Mouse (Mus musculus): Measurements from ENCODE around the gene Bicral.
"Not testable (repeated sequence)": the region's sequence is repeated elsewhere in the genome, so short reads cannot be mapped to it uniquely, and the experiment has no call there.

Bicral gene

DNA sequence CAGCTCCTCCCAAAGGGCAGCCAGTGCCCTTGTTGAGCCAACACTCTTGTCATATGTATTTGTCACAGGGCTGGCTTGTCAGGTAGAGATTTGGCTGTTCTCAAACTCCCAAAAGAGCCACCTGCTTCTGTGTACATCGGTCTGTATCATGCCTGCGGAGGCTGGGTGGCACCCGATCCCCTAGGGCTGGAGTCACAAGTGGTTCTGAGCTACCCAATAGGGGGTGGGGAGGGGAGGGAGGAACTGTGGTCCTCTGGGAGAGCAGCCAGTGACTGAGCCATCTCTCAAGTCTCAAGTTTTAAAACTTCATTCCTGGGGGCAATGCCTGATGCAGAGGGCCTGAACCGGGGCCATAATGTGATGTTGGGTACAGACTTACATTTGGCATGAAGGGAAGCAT lies 61.5 kb downstream of the Bicral start:
- H3K36me3 ChIP-seq (ENCODE audit: insufficient read depth, low read length): peaks cover 46% of the 10 kb centered on the region
- TF ChIP-seq NANOG (IDR thresholded peaks at IDR 0.05; ENCODE audit: borderline replicate concordance, low read length): no peak
- no peak for TF ChIP-seq POU5F1 (IDR thresholded peaks at IDR 0.05; ENCODE audit: borderline replicate concordance, low read length)
- no peak for TF ChIP-seq CTCF (conservative IDR thresholded peaks at IDR 0.05; ENCODE audit: low read length)
- H3K9me3 ChIP-seq (ENCODE audit: low read length): no peaks in the 10 kb centered on the region
- peak overlapping the region; percentile 18; the same call in 1 of the 2 replicates for H3K4me3 ChIP-seq (replicated peaks; ENCODE audit: low read length)
- no peaks in the 10 kb centered on the region for H3K27me3 ChIP-seq (ENCODE audit: insufficient read depth, low read length)
- peaks cover 93% of the 10 kb centered on the region for H3K4me1 ChIP-seq (replicated peaks; ENCODE audit: low read depth, low read length)

DNA sequence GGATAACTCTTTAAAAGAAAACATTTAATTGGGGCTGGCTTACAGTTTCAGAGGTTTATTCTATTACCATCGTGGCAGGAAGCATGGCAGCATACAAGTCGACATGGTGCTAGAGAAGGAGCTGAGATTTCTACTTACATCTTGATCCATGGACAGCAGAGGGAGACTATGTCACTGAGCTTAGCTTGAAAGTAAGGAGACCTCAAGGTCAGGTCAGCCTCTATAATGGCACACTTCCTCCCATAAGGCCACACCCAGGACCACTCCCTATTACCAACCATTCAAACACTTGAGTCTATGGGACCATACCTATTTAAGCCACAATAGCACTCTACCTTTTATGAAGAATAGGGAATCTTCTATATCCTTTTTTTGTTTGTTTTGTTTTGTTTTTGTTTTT lies 65.3 kb downstream of the Bicral start:
- Histone ChIP-seq H3K36me3 (ENCODE audit: insufficient read depth, low read length) (peaks cover 12% of the 10 kb centered on the region), H3K4me3 (replicated peaks; ENCODE audit: low read length) (peak overlapping the region; percentile 55), H3K4me1 (replicated peaks; ENCODE audit: low read depth, low read length) (peaks cover 96% of the 10 kb centered on the region), H3K9me3 (ENCODE audit: low read length) (no peaks in the 10 kb centered on the region), H3K27me3 (ENCODE audit: insufficient read depth, low read length) (no peaks in the 10 kb centered on the region)
- TF ChIP-seq CTCF (conservative IDR thresholded peaks at IDR 0.05; ENCODE audit: low read length): no peak
- TF ChIP-seq NANOG (IDR thresholded peaks at IDR 0.05; ENCODE audit: borderline replicate concordance, low read length): 0 out of 2 replicates have a peak, but pooled peaks have one; percentile 23

DNA sequence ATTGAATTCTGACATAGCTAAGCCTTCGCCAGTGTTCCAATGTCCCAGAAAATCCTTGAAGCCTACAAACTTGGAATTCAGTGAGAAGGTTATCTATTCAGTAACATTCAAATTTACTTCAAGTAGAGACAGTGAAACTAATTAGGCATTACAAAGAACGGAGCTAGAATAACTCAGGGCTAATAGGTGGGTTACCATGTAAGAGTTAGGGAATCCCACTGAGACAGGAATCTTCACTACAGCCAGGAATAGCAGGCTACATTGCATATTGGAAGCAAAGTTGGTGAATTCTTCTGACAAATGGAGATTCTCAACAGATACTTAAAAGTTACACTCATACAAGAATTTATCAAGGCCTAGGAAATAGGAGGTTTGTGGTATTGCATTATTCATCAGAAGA lies 70.3 kb downstream of the Bicral start:
- peak; percentile 53; the same call in 1 of the 2 replicates for TF ChIP-seq NANOG (IDR thresholded peaks at IDR 0.05; ENCODE audit: borderline replicate concordance, low read length)
- H3K4me3 ChIP-seq (replicated peaks; ENCODE audit: low read length); H3K9me3 ChIP-seq (ENCODE audit: low read length); H3K36me3 ChIP-seq (ENCODE audit: insufficient read depth, low read length); H3K27me3 ChIP-seq (ENCODE audit: insufficient read depth, low read length): not testable (repeated sequence)
- peaks cover 68% of the 10 kb centered on the region for H3K4me1 ChIP-seq (replicated peaks; ENCODE audit: low read depth, low read length)

DNA sequence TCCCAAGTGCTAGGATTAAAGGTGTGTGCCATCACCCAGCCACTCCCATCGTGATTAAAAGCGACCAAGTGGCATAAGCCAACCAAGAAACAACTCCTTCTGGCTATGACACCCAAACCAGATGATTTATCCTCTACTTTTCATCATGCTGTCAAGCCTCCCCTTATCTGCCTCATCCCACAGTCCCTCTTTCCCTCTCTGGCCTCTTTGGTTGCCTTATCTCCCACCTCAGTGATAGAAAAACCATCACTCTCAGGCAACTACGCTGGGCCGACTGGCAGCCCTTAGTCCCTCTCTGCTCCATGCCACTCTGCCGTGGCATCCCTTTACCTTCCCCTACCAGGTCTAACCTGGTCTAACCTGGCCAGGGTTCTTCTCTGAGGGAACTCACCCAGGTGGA lies 71.3 kb downstream of the Bicral start:
- H3K9me3 ChIP-seq (ENCODE audit: low read length): peaks cover 4% of the 10 kb centered on the region; the same call in 1 of the 2 replicates
- no peak overlapping the region for H3K4me3 ChIP-seq (replicated peaks; ENCODE audit: low read length)
- no peaks in the 10 kb centered on the region for H3K27me3 ChIP-seq (ENCODE audit: insufficient read depth, low read length)
- H3K4me1 ChIP-seq (replicated peaks; ENCODE audit: low read depth, low read length): peaks cover 58% of the 10 kb centered on the region
- H3K36me3 ChIP-seq (ENCODE audit: insufficient read depth, low read length): no peaks in the 10 kb centered on the region
- TF ChIP-seq POU5F1 (IDR thresholded peaks at IDR 0.05; ENCODE audit: borderline replicate concordance, low read length): no peak
- TF ChIP-seq CTCF (conservative IDR thresholded peaks at IDR 0.05; ENCODE audit: low read length): no peak
- TF ChIP-seq NANOG (IDR thresholded peaks at IDR 0.05; ENCODE audit: borderline replicate concordance, low read length): no peak

DNA sequence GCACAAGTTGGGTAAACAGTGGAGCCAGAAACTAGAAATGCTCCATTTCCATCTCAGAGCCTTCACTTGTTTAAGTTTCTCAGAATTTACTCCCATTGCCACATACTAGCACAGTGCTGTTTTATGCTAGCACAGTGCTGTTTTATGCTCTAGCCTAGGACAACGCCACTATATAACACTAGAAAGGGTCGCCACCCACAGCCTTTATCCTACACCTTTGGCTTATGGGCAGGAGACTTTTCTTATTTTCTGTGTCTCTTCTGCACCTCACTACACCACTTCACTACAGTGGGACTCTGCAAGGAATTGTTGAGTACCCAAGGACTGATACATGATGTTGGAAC lies 75.1 kb downstream of the Bicral start:
- peak overlapping the region; percentile 93 for H3K4me3 ChIP-seq (replicated peaks; ENCODE audit: low read length)
- H3K4me1 ChIP-seq (replicated peaks; ENCODE audit: low read depth, low read length): peaks cover 52% of the 10 kb centered on the region
- peaks cover 35% of the 10 kb centered on the region for H3K36me3 ChIP-seq (ENCODE audit: insufficient read depth, low read length)
- TF ChIP-seq CTCF (conservative IDR thresholded peaks at IDR 0.05; ENCODE audit: low read length) (no peak), NANOG (IDR thresholded peaks at IDR 0.05; ENCODE audit: borderline replicate concordance, low read length) (no peak), POU5F1 (IDR thresholded peaks at IDR 0.05; ENCODE audit: borderline replicate concordance, low read length) (no peak)
- peaks cover 4% of the 10 kb centered on the region; the same call in 1 of the 2 replicates for H3K9me3 ChIP-seq (ENCODE audit: low read length)
- H3K27me3 ChIP-seq (ENCODE audit: insufficient read depth, low read length): no peaks in the 10 kb centered on the region

DNA sequence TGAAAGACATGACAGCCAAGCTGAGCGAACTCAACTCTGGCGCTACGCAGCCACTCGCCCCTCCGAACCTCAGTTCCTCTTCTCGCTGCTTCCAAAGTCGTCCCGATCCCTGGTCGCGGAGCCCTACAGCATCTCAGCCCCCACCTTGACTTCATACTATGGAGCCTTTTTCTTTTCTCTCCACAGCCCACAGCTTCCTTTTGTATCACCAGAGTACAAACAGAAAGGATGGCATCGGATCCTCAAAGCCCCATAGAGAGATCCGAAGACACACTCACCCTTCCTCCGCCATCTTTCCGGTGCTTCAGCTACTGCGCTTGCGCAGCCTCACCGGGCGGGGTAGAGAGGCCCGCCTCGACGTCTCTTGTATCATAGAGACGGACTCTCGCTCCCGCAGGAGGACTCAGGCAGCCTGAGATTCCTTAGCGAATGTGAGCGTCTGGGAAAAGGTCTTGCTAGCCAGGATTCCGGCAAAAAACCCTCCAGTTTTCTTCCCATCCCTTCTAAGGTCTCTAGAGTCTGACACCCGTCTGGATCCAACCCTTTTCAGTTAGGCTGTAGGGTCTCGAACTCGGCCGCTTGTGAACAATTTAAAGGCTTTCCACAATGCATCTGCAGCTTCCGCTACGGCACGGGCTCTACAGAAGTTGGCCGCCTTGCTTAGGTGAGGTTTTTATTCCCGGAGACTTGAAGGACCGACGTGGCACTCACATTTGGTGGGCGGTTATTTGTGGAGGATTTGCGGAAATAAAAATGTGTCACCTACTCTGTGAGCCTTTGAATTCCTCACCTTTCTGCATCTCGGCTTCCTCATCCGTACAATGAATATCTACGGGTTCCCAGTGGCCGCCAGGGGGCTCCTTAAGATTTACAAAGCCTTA lies 75.7 kb downstream of the Bicral start, which contains the start of gene Rpl7l1:
Gene Rpl7l1, minus strand, starts transcription at position 332 of the 881 bp plus-strand sequence.
- H3K9me3 ChIP-seq (ENCODE audit: low read length): peaks cover 4% of the 10 kb centered on the region; the same call in 1 of the 2 replicates
- peaks cover 41% of the 10 kb centered on the region for H3K36me3 ChIP-seq (ENCODE audit: insufficient read depth, low read length)
- TF ChIP-seq POU5F1 (IDR thresholded peaks at IDR 0.05; ENCODE audit: borderline replicate concordance, low read length) (no peak), CTCF (conservative IDR thresholded peaks at IDR 0.05; ENCODE audit: low read length) (peak; percentile 75)

DNA sequence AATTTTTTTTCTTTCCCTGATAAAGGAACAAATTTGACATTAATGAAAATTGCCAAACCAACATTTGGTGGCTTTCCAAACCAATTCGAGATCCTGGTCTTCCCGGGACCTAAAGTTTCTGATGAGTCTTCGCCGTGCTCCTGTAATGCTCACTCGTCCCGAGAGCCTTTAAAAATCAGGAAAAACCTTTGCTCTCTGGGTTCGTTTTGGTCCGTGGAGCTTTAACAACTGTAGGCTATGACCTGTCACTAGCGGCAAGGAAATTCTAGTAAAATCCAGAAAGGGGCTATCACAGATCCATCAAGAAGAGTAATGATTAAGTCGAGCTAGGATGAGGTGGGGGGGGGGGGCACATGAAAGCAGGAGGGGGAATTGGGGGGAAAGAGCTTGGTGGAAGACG lies 76.4 kb downstream of the Bicral start:
- peaks cover 48% of the 10 kb centered on the region for H3K36me3 ChIP-seq (ENCODE audit: insufficient read depth, low read length)
- peaks cover 4% of the 10 kb centered on the region; the same call in 1 of the 2 replicates for H3K9me3 ChIP-seq (ENCODE audit: low read length)
- H3K4me1 ChIP-seq (replicated peaks; ENCODE audit: low read depth, low read length): peaks cover 51% of the 10 kb centered on the region
- no peaks in the 10 kb centered on the region for H3K27me3 ChIP-seq (ENCODE audit: insufficient read depth, low read length)
- TF ChIP-seq CTCF (conservative IDR thresholded peaks at IDR 0.05; ENCODE audit: low read length) (no peak), NANOG (IDR thresholded peaks at IDR 0.05; ENCODE audit: borderline replicate concordance, low read length) (no peak), POU5F1 (IDR thresholded peaks at IDR 0.05; ENCODE audit: borderline replicate concordance, low read length) (no peak)
- H3K4me3 ChIP-seq (replicated peaks; ENCODE audit: low read length): peak overlapping the region; percentile 93

More for the DNA sequence above, 75.7 kb downstream of the Bicral start, which contains the start of gene Rpl7l1:
- Histone ChIP-seq H3K27me3 (ENCODE audit: insufficient read depth, low read length) (no peaks in the 10 kb centered on the region), H3K4me1 (replicated peaks; ENCODE audit: low read depth, low read length) (peaks cover 52% of the 10 kb centered on the region), H3K4me3 (replicated peaks; ENCODE audit: low read length) (peak within 1 kb of the TSS; percentile 93)

DNA sequence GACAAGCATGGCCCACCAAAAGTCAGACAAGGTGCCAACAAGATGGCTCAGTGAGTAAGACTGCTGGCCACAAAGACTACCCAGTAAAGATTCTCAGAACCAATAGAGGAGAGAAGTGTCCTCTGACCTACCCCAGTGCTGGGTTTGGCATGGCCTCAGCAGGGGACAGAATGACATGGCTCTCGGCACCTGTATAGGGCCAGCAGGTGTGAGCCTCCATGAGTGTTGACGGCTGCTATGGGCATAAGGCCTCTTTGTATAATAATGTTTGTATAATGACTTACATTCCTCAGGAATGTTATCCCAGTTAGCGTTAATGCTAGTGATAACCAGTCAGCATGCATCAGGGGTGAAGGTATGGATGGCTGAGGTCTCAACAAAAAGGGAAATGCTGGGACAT lies 82.2 kb downstream of the Bicral start:
- Histone ChIP-seq H3K9me3 (ENCODE audit: low read length) (no peaks in the 10 kb centered on the region), H3K27me3 (ENCODE audit: insufficient read depth, low read length) (no peaks in the 10 kb centered on the region), H3K36me3 (ENCODE audit: insufficient read depth, low read length) (peaks cover 72% of the 10 kb centered on the region), H3K4me3 (replicated peaks; ENCODE audit: low read length) (no peak overlapping the region), H3K4me1 (replicated peaks; ENCODE audit: low read depth, low read length) (peaks cover 77% of the 10 kb centered on the region)
- TF ChIP-seq POU5F1 (IDR thresholded peaks at IDR 0.05; ENCODE audit: borderline replicate concordance, low read length) (no peak), CTCF (conservative IDR thresholded peaks at IDR 0.05; ENCODE audit: low read length) (no peak), NANOG (IDR thresholded peaks at IDR 0.05; ENCODE audit: borderline replicate concordance, low read length) (no peak)
